Mouse (Mus musculus) cortical plate, adult 2 months (tissue): ENCODE data around the gene Zfp74. TPM values are rescaled to one million over a fixed set of nuclear protein-coding genes. Genes with fewer than 3 reads are reported as not detected.
A peak's percentile ranks its signal among the peaks of the same experiment; 100 is the strongest.

Experiments used
- H3K27ac ChIP-seq: fragments of 200-500 bp; 2 replicates; pipeline ENCODE4 v1.5.1; 2012; ENCODE audit warnings: low read length, control low read depth, inconsistent platforms; ENCODE audit not compliant: insufficient read depth
- H3K4me1 ChIP-seq: fragments of 200-500 bp; 2 replicates; pipeline ENCODE4 v1.6.1; 2011; ENCODE audit warnings: low read length; ENCODE audit not compliant: control insufficient read depth, insufficient read depth
- H3K4me3 ChIP-seq: fragments of 200-500 bp; 2 replicates; pipeline ENCODE4 v1.5.1; 2011; ENCODE audit warnings: mild to moderate bottlenecking, low read length, control low read depth; ENCODE audit not compliant: insufficient read depth
- CTCF ChIP-seq: fragments of 200-500 bp; IDR thresholded peaks from 2 replicates; pipeline ENCODE4 v1.5.1; 2011; ENCODE audit warnings: mild to moderate bottlenecking, control low read depth, low read length; ENCODE audit not compliant: insufficient read depth; ENCODE audit errors: extremely low read depth
- POLR2A ChIP-seq: fragments of 200-500 bp; IDR thresholded peaks from 2 replicates; pipeline ENCODE4 v1.6.1; 2011; ENCODE audit warnings: mild to moderate bottlenecking, low read length, control low read depth; ENCODE audit not compliant: insufficient read depth; ENCODE audit errors: extremely low read depth
- polyA plus RNA-seq: library from polyadenylated mRNA; depleted of rRNA; stranded (reverse); fragments of >200 nt; gene quantifications from 2 replicates; pipeline ENCODE4 v1.2.3, GENCODE M21; 2012

Zfp74 gene
- polyA plus RNA-seq, 1 experiment: 12.5 TPM

- TF ChIP-seq POLR2A (no peak), CTCF (peak; percentile 27)
- Histone ChIP-seq H3K27ac (no peak overlapping the region), H3K4me1 (no peaks in the 10 kb centered on the region), H3K4me3 (peak overlapping the region; percentile 74; the same call in 1 of the 2 replicates)
Observed at GRCm38 (mm10) chr7:29954731-29955130, 842 bp upstream of the Zfp74 start.

- Histone ChIP-seq H3K4me3 (peak overlapping the region; percentile 74), H3K27ac (peak overlapping the region; percentile 85), H3K4me1 (no peaks in the 10 kb centered on the region)
- TF ChIP-seq CTCF: no peak
- no peak for TF ChIP-seq POLR2A
Observed at GRCm38 (mm10) chr7:29953086-29953485, 803 bp downstream of the Zfp74 start.

DNA sequence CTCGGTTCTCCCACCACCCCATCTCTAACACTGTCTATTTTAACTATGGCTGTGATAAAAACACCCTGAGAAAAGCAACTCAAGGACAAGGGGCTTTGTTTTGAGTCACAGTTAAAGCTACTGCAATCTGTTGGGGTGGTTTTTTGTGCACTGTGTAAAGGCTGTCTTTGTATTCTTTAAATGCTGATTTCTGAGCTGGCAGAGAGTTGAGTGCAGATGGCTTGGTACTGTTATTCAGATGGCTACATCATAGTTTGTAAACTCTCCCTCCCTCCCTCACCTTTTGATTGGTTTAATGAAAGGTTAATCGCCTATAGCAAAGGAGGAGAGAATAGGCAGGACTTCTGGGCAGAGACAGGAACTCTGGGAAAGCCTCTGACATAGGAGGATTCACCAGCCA is 9.7 kb downstream of the Zfp74 start:
- H3K4me1 ChIP-seq: no peaks in the 10 kb centered on the region; the same call in 1 of the 2 replicates
- no peak overlapping the region for H3K4me3 ChIP-seq
- H3K27ac ChIP-seq: no peak overlapping the region
- no peak for TF ChIP-seq CTCF
- TF ChIP-seq POLR2A: no peak

DNA sequence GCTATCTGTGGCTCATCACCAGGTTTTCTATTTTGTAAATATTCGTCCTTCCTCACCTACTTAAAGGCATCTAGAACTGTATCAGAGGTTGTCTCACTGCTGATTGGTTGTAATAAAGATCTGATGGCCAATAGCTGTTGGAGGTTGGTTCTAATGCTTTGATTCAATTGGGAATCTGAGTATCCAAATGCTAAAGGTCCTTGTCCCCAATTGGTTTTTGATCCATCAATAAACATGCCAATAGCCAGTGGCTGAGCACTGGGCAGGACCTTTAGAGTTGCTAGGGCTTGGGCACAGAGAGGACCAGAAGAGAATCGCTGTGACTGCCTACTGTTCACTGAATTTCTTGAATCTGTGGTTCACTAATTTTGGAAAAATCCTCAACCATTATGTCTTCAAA is 10.2 kb downstream of the Zfp74 start:
- no peak for TF ChIP-seq POLR2A
- no peak for TF ChIP-seq CTCF
- H3K27ac ChIP-seq: no peak overlapping the region
- no peak overlapping the region for H3K4me3 ChIP-seq
- no peaks in the 10 kb centered on the region; the same call in 1 of the 2 replicates for H3K4me1 ChIP-seq

DNA sequence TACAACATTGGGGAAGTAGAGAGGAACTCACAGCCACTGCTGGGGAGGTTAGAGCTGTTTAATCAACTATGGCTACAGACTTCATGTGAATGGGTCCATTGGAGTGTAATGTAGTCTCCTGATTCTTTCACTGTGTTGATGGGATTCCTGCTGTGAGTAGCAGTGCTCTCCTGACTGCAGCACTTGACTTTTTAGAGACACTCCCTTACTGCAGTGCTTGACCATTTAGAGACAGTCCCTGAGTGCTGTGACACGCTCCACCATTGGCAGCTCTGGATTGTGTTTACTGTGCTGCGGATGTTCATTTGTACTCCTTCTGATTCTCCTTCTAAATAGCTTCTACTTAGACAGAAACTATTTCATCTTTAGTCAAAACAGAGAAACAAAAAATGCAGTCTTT is 11.1 kb downstream of the Zfp74 start:
- peak overlapping the region; percentile 43; the same call in 1 of the 2 replicates for H3K27ac ChIP-seq
- no peak overlapping the region for H3K4me3 ChIP-seq
- TF ChIP-seq POLR2A: no peak
- TF ChIP-seq CTCF: no peak
- H3K4me1 ChIP-seq: no peaks in the 10 kb centered on the region; the same call in 1 of the 2 replicates

GRCm38 (mm10) chr7:29941027-29941426 is 12.9 kb downstream of the Zfp74 start:
- H3K4me1 ChIP-seq: no peaks in the 10 kb centered on the region; the same call in 1 of the 2 replicates
- TF ChIP-seq POLR2A (no peak), CTCF (no peak)
- no peak overlapping the region for H3K4me3 ChIP-seq
- no peak overlapping the region for H3K27ac ChIP-seq

DNA sequence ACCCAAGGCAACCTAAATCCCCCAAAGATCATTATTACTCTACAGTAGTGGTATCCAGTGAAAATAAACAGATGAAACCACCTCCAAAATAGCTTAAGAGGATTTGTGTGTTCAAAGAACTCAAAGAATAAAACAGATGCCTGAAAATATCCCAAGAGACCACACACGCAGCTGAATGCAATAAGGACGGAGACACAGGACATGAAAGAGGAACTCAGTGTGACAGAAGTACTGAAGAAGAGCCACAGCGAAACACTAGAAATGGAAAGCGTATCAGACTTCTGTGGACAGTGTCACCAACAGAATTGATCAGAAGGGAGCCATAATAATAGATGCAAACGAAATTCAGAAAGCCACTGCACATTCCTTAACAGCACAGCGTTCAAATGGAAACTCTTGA is 15.0 kb downstream of the Zfp74 start:
- TF ChIP-seq POLR2A (no peak), CTCF (no peak)
- Histone ChIP-seq H3K27ac (no peak overlapping the region), H3K4me1 (no peaks in the 10 kb centered on the region), H3K4me3 (no peak overlapping the region)

DNA sequence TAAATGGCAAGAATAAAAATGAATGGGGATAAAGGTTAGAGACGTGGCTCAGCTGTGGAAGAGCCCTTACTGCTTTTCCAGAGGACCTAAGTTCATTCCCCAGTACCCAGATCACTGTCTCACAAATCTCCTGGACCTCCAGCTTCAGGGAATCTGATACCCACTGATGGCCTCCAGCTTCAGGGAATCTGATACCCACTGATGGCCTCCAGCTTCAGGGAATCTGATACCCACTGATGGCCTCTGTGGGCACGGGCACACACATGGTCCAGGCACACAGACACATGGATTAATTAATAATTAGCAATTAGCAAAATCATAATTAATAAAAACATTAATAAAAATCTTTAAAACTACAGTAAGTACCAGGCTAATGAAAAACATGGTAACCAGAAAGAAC is 31.1 kb downstream of the Zfp74 start:
- Histone ChIP-seq H3K27ac (no peak overlapping the region), H3K4me1 (no peaks in the 10 kb centered on the region), H3K4me3 (no peak overlapping the region)
- TF ChIP-seq POLR2A (no peak), CTCF (no peak)

GRCm38 (mm10) chr7:29921439-29922093 is 32.3 kb downstream of the Zfp74 start:
- Histone ChIP-seq H3K4me3 (no peak overlapping the region), H3K27ac (no peak overlapping the region), H3K4me1 (no peaks in the 10 kb centered on the region)
- TF ChIP-seq CTCF (no peak), POLR2A (no peak)

GRCm38 (mm10) chr7:29918062-29918453 is 35.8 kb downstream of the Zfp74 start:
- no peaks in the 10 kb centered on the region for H3K4me1 ChIP-seq
- H3K27ac ChIP-seq: no peak overlapping the region
- TF ChIP-seq POLR2A (no peak), CTCF (no peak)
- H3K4me3 ChIP-seq: no peak overlapping the region
